Mouse (Mus musculus) liver, adult 2 months (tissue): ENCODE results near the gene Pigm.

Experiments used
- CTCF ChIP-seq: fragments of 200-500 bp; IDR thresholded peaks from 2 replicates; pipeline ENCODE4 v1.5.1; 2011; ENCODE audit warnings: low read depth, low read length, control low read depth
- POLR2A ChIP-seq: fragments of 200-500 bp; IDR thresholded peaks from 2 replicates; pipeline ENCODE4 v1.6.1; 2011; ENCODE audit warnings: low read length, control low read depth; ENCODE audit not compliant: insufficient read depth; ENCODE audit errors: extremely low read depth

DNA sequence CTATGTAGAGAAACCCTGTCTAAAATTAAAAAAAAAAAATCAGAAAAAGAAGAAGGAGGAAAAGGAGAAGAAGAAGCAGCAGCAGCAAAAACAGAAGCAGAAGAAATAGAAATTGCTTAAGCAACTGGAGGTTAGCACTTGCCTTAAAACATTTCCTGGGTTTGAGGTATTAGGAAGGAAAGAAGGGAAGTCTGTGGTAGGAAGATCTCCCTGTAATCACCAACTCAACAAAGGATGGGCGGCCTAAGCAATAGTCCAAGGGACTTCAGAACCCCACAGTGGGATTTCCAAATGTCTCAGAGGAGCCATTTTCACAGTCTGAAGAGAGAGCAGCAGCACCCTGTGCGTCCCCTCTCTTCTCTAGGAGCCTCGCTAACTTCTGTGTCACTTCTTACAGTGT lies 23.9 kb upstream of the Pigm start:
- TF ChIP-seq POLR2A (no peak), CTCF (no peak)
